Mouse (Mus musculus) frontal cortex, postnatal 10 days (tissue): ENCODE measurements around the gene Tnrc6b.
A peak's percentile ranks its signal among the peaks of the same experiment; 100 is the strongest.

Experiments
- DNase-seq, 2 experiments: peaks; one replicate each; pipeline ENCODE4 v3.0.0; 2022; ENCODE audit warnings: low spot score in 2 of 2, mixed read lengths in 1 of 2

The Tnrc6b gene

DNA sequence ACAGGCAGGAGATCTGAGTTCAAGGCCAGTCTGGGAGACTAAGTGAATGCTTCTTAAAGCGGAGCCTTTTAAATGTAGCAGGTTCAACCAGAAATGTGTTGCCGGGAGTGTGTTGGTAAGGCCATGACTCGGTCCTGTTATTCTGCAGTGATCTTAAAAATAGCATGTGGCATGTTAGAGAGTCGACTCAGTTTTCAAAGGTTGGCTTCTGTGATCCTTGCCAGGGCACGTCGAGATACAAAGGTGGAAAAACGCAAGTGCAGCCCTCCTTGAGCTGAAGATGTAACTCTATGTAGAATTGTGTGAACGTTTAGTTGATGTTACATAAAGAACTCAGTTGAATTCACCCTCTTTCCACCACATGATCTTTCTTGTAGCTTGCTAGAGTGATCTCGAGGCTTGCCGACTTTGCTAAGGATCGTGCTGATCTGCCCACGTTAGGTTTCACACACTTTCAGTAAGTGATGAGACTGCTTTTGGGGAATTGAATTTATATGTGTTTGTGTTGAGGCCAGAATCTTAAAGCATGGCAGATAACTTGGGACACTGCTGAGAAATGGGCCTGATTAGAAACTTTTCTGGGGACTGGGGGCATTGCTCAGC is 244.8 kb downstream of the Tnrc6b start:
- no peak for DNase-seq

DNA sequence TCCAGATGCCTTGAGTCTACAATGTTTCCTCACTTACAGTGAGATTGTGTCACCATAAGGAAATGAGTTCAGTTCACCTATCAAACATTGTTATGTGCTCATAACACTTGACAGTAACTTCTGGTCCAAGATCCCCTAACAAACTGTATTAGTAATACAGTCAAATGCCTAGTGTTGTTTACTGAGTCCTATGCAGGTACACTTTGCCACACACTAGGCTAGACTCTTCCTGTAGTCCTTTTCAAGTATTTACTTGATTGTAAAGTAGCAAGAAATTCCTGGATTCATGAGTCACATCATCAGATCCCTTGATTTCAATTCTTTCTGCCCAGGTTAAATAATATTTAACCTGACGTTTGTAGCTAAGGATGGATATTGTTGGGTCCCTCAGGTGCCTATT is 258.3 kb downstream of the Tnrc6b start:
- DNase-seq = no peak

DNA sequence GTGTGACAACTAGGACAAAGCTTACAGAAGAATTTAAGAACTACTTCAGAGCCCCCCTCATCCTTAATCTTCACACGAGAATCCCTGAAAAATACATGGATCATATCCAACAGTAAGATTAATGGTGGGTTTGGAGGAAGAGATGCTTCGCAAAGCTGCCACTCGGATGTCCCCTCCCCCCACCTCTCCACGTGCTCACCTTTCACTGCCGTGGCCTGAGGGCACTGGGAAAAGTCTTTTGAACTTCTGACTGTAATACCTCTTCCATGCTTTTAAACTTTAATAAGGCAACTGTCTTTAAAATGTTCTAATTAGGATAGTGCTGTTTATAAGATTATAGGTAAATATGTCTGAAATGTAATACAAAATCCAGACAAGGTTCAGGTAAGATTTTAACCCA is 263.2 kb downstream of the Tnrc6b start:
- no peak for DNase-seq

DNA sequence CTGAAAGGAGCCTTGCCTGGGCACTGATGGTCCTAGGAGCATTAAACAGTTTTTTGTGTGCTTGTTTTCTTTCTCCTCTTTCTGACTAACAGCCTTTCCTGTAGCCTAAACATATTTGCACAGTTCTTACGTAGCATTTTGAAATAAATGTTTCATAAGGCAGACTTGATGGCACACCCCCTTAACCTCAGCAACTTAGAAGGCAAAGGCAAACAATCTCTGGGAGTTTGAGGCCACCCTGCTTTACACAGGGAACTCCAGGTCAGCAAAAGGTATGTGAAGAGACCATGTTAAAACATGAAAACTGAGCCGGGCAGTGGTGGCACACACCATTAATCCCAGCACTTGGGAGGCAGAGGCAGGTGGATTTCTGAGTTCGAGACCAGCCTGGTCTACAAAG is 264.6 kb downstream of the Tnrc6b start:
- no peak for DNase-seq

DNA sequence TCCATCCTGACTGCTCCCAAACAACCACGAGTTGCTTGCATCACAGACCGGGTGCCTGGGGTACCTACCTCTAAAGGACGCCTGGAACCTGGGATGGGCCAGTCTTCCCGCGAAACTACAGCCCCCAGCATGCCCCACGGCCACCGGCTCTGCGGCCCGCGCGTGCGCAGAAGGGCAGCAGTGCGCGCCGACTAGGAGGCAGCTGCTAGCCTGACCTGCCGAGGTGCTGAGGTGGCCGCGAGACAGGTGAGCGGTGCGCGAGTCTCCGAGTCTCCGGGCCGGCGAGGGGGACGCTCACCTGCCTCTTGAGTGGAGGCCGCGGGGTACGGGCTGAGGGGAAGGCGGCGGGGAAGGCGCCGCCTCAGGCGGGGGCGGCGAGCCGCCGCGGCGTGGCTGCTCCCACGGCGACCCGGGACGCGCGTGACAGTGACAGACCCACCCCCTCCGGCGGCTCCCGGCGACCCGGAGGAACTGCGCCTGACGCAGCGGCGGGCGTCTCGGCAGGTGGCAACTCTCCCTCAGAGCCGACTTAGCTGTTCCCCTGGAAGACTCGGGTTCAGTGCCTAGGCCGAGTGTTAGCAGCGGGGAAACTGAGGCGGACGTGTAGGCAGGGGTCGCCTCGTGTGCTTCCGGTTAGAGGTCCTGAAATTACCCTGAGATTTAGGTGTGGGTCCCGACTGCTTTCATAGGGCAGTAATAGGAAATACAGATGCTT is 266.7 kb downstream of the Tnrc6b start, which contains the start of gene Sgsm3:
Gene Sgsm3, plus strand, starts transcription at position 146 of the 715 bp plus-strand sequence.
- DNase-seq = peak; percentile 74 to 84

DNA sequence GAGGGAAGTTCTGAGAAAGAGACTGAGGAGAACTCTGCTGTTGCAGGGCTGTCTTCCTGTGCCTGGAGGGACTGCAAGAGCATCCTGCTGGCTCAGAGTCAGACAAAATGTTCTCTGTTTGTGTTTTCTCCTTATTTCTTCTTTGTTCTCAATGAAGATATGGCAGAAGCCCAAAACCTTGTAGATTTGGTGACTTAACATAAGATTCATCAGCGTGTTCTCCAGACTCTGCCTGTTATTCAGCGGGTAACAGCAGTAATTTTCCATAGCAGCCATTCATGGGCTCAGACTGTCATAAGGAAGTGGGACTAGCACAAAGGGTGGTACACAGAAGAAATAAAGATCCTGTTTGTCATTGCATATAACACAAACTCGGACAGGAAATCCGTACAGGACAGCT is 268.5 kb downstream of the Tnrc6b start:
- no peak for DNase-seq

DNA sequence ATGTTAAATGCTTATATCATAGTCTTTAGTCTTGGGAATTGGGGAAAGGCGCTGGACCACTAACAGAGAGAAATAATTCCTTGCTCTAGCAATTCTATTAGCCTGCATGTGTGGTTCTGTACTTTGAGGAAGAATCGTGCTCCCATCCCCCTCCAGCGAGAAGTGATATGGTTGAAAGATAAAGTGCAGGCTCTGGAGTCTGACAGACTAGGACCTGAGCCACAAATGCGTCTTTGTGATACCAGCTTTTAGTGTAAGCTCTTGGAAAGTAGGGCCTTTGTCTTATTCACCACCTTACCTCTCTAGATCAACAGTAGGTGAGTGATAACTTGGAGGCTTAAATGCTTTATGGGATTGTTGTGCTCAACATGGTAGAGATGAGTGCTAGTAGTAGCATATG is 270.1 kb downstream of the Tnrc6b start:
- DNase-seq = no peak

DNA sequence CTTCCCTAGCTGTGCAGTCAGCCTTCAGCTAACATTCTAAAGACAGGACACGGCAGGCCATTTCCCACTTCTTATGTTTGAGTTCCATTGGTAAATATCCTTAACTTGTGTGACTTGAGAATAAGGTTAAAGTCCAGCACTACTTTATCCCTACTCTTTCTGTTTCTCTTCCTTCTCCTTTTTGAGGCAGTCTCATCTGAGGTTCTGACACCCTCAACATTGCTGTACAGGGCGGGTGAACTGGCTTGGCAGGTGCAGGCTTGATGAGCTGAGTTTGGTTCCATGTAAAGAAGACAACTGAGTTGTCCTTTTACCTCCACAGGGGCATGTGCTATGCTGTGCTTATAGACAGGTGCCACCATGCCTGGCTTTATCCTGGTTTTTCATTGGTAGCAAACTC is 272.2 kb downstream of the Tnrc6b start:
- no peak for DNase-seq

DNA sequence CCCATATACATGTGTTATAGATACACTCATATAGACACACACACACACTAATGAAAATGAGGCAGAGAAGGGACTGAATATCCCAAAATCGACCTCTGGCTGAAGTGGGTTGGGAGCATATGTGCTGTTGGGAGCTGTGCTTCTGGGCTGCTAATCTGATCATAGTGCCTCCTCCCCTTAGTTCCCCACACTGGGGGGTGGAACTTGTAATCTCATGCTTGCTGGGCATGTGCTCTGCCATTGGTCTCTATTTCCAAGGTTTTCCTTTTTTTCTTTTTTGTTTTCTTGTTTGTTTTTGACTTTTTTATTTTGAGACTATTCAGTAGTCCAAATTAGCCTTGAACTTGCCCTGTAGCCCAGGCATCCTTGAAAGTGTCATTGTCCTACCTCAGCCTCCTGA is 277.2 kb downstream of the Tnrc6b start:
- DNase-seq = no peak

DNA sequence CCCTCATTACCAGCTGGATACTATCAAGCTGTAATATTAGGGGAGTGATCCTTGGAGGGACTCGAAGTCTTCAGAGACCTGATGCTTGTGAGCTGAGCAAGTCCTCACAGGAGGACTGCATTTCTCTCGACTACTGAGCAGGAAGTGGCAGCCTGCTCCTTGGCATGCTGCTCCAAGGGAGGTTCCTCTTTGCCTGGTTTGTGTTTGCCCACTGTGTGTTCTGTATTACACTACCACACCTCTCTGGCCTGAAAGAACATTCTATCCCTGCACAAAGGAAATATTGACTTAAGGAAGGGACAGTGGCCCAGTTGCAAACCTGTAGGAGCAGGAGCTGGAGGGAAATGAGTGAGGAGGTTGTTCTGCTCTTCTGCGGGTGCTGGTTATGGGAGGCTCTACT is 278.6 kb downstream of the Tnrc6b start:
- DNase-seq = no peak
